29 mouse cellular contexts compared by ENCODE assay signal in genomic region chr2:164895885-164896284, GRCm38 (mm10). TPM values are rescaled to one million over a fixed set of nuclear protein-coding genes. Genes with fewer than 3 reads are reported as not detected.
A peak's percentile ranks its signal among the peaks of the same experiment; 100 is the strongest.
DNase-seq lines count a peak whose midpoint lies in the region; ATAC-seq and TF ChIP-seq lines count a peak whose summit lies in the region.
"Had no signal": no experiment of that assay in that cellular context is flagged by ENCODE, and none has a peak within 500 bp of the region (broad histone marks: within the 10 kb centered on the region; RNA-seq: fewer than 3 reads in every experiment).

No protein-coding gene starts in this region.

- no peaks in the 10 kb centered on the region for H3K27me3 ChIP-seq in kidney, embryonic 14.5 days (ENCODE audit: control insufficient read depth, insufficient read depth, low read length)
- H3K27me3 ChIP-seq in midbrain, embryonic 11.5 days (ENCODE audit: control insufficient read depth, insufficient read depth, low read length) = no peaks in the 10 kb centered on the region
- H3K27me3 ChIP-seq in midbrain, postnatal 0 days (ENCODE audit: insufficient read depth, low read length) = no peaks in the 10 kb centered on the region
- H3K27me3 ChIP-seq: CH12.LX; embryonic facial prominence, embryonic 12.5 days; embryonic facial prominence, embryonic 15.5 days; forebrain, embryonic 15.5 days; heart, embryonic 13.5 days; Patski had no signal

- no peak for TF ChIP-seq CTCF in midbrain, postnatal 0 days (IDR thresholded peaks at IDR 0.05)

- H3K9ac ChIP-seq in kidney, embryonic 14.5 days (ENCODE audit: low read depth, low read length) = no peak overlapping the region
- H3K9ac ChIP-seq in midbrain, embryonic 11.5 days (ENCODE audit: low read length) = no peak overlapping the region
- no peak overlapping the region for H3K9ac ChIP-seq in midbrain, postnatal 0 days (replicated peaks; ENCODE audit: low read length, poor library complexity, severe bottlenecking)
- H3K9ac ChIP-seq: embryonic facial prominence, embryonic 12.5 days; embryonic facial prominence, embryonic 15.5 days; forebrain, embryonic 15.5 days; heart, embryonic 13.5 days; hindbrain, embryonic 14.5 days had no signal

- ATAC-seq in kidney, embryonic 14.5 days (ENCODE audit: low FRiP score, low TSS enrichment) = no peak
- no peak for ATAC-seq in midbrain, embryonic 11.5 days (ENCODE audit: low FRiP score)
- no peak for ATAC-seq in midbrain, postnatal 0 days (ENCODE audit: low FRiP score)
- ATAC-seq: forebrain, embryonic 15.5 days; hindbrain, postnatal 0 days; inflammation-experienced regulatory T-cells, adult 6 months; Patski had no signal

- no peak overlapping the region for H3K4me2 ChIP-seq in kidney, embryonic 14.5 days (replicated peaks; ENCODE audit: low read depth, low read length)
- no peak overlapping the region for H3K4me2 ChIP-seq in midbrain, embryonic 11.5 days
- H3K4me2 ChIP-seq in midbrain, postnatal 0 days (ENCODE audit: low read depth, low read length, poor library complexity, severe bottlenecking) = no peak overlapping the region
- H3K4me2 ChIP-seq: embryonic facial prominence, embryonic 12.5 days; embryonic facial prominence, embryonic 15.5 days; forebrain, embryonic 15.5 days; heart, embryonic 13.5 days; hindbrain, embryonic 14.5 days had no signal

- 95% methylated on average over 6 of the region's 6 CpGs for WGBS in kidney, embryonic 14.5 days
- WGBS in midbrain, embryonic 11.5 days = 95% methylated on average over 6 of the region's 6 CpGs
- WGBS in midbrain, postnatal 0 days = 95% methylated on average over 6 of the region's 6 CpGs

- peak; percentile 67 to 75 for DNase-seq in cerebellum, postnatal 10 days
- DNase-seq in cerebellum, adult 8-10 months = no peak
- peak; percentile 1 for DNase-seq in kidney, adult 11 months
- peak; percentile 65 for DNase-seq in midbrain, embryonic 11.5 days (ENCODE audit: low spot score, missing footprints)
- no peak for DNase-seq in midbrain, postnatal 0 days (ENCODE audit: low spot score)
- no peak for DNase-seq in left cerebral cortex, postnatal 25 days (ENCODE audit: low spot score in 2 of 2)
- DNase-seq: adrenal gland, postnatal 10 days; adrenal gland, postnatal 36 days; B cell, adult 2 months; cerebellum, adult 18-20 months; gastrocnemius, postnatal 10 days; gastrocnemius, postnatal 36 days; heart, adult 2 months; heart, postnatal 14 days; heart, postnatal 4 days had no signal

- no peaks in the 10 kb centered on the region for H3K4me1 ChIP-seq in kidney, embryonic 14.5 days (ENCODE audit: control insufficient read depth, insufficient read depth, low read length)
- no peaks in the 10 kb centered on the region for H3K4me1 ChIP-seq in midbrain, embryonic 11.5 days (ENCODE audit: control insufficient read depth, insufficient read depth, low read length)
- H3K4me1 ChIP-seq in midbrain, postnatal 0 days (ENCODE audit: insufficient read depth, low read length) = no peaks in the 10 kb centered on the region
- H3K4me1 ChIP-seq: embryonic facial prominence, embryonic 12.5 days; embryonic facial prominence, embryonic 15.5 days; forebrain, embryonic 15.5 days; heart, embryonic 10.5 days; heart, embryonic 13.5 days had no signal

- intact Hi-C loops in left cerebral cortex, postnatal 25 days (cut with DNase I) = no loop called here

- peaks cover 99% of the 10 kb centered on the region for H3K36me3 ChIP-seq in kidney, embryonic 14.5 days (ENCODE audit: control insufficient read depth, insufficient read depth, low read length)
- peaks cover 54% of the 10 kb centered on the region for H3K36me3 ChIP-seq in midbrain, embryonic 11.5 days (ENCODE audit: control insufficient read depth, insufficient read depth, low read length)
- H3K36me3 ChIP-seq in midbrain, postnatal 0 days (ENCODE audit: insufficient read depth, low read length) = peaks cover 95% of the 10 kb centered on the region

- H3K27ac ChIP-seq in kidney, embryonic 14.5 days (ENCODE audit: low read depth, low read length) = no peak overlapping the region
- H3K27ac ChIP-seq in midbrain, embryonic 11.5 days (ENCODE audit: low read depth, low read length) = no peak overlapping the region
- no peak overlapping the region for H3K27ac ChIP-seq in midbrain, postnatal 0 days (ENCODE audit: low read depth, low read length)
- H3K27ac ChIP-seq: embryonic facial prominence, embryonic 12.5 days; embryonic facial prominence, embryonic 15.5 days; forebrain, embryonic 15.5 days; heart, adult 2 months; heart, embryonic 10.5 days; heart, embryonic 13.5 days; hindbrain, embryonic 14.5 days; hindbrain, postnatal 0 days had no signal

- H3K4me3 ChIP-seq in kidney, embryonic 14.5 days (ENCODE audit: low read length) = no peak overlapping the region
- no peak overlapping the region for H3K4me3 ChIP-seq in midbrain, embryonic 11.5 days (ENCODE audit: low read depth, low read length)
- no peak overlapping the region for H3K4me3 ChIP-seq in midbrain, postnatal 0 days (ENCODE audit: low read depth, low read length)
- H3K4me3 ChIP-seq: embryonic facial prominence, embryonic 12.5 days; embryonic facial prominence, embryonic 15.5 days; forebrain, embryonic 15.5 days; heart, adult 2 months; heart, embryonic 10.5 days; heart, embryonic 13.5 days had no signal

- no peaks in the 10 kb centered on the region for H3K9me3 ChIP-seq in kidney, embryonic 14.5 days (ENCODE audit: control insufficient read depth, low read length)
- H3K9me3 ChIP-seq in midbrain, embryonic 11.5 days (ENCODE audit: control insufficient read depth, low read length) = no peaks in the 10 kb centered on the region
- no peaks in the 10 kb centered on the region for H3K9me3 ChIP-seq in midbrain, postnatal 0 days (ENCODE audit: low read length)
- H3K9me3 ChIP-seq: embryonic facial prominence, embryonic 12.5 days; embryonic facial prominence, embryonic 15.5 days; forebrain, embryonic 15.5 days; G1E; heart, embryonic 10.5 days; heart, embryonic 13.5 days had no signal

RNA-seq across cellular contexts. Expression of gene Zfp335, which starts 15.7 kb away (rescaled TPM):
- 10.7 and 13.8 TPM in 2 replicates for polyA plus RNA-seq in kidney, embryonic 14.5 days (2014; fragmentation: Nextera tagmentation; extraction: Ambion mirVana)
- 8.2 and 8.8 TPM in 2 replicates for polyA plus RNA-seq in midbrain, embryonic 11.5 days (2014; fragmentation: Nextera tagmentation; extraction: Ambion mirVana)
- total RNA-seq in midbrain, postnatal 0 days (2014; rRNA removed) = 28.9 and 29.0 TPM in 2 replicates
- 11.1 and 11.4 TPM in 2 replicates for polyA plus RNA-seq in midbrain, postnatal 0 days (2015; fragmentation: Nextera tagmentation; extraction: Ambion mirVana)
- total RNA-seq in left cerebral cortex, postnatal 25 days (2021) = 10 to 100 TPM; 24.3 TPM

RNA-seq across cellular contexts. Expression of gene Pcif1, which starts 16.8 kb away (rescaled TPM):
- 68.9 and 72.9 TPM in 2 replicates for polyA plus RNA-seq in kidney, embryonic 14.5 days (2014; fragmentation: Nextera tagmentation; extraction: Ambion mirVana)
- polyA plus RNA-seq in midbrain, embryonic 11.5 days (2014; fragmentation: Nextera tagmentation; extraction: Ambion mirVana) = 62.0 and 65.7 TPM in 2 replicates
- 77.2 and 90.1 TPM in 2 replicates for total RNA-seq in midbrain, postnatal 0 days (2014; rRNA removed)
- polyA plus RNA-seq in midbrain, postnatal 0 days (2015; fragmentation: Nextera tagmentation; extraction: Ambion mirVana) = 88.9 and 94.6 TPM in 2 replicates
- 10 to 100 TPM; 36.8 to 39.8 TPM for total RNA-seq in left cerebral cortex, postnatal 25 days (2021)

RNA-seq across cellular contexts. Expression of gene Pltp, which starts 38.4 kb away (rescaled TPM):
- 25.7 and 34.6 TPM in 2 replicates for polyA plus RNA-seq in kidney, embryonic 14.5 days (2014; fragmentation: Nextera tagmentation; extraction: Ambion mirVana)
- polyA plus RNA-seq in midbrain, embryonic 11.5 days (2014; fragmentation: Nextera tagmentation; extraction: Ambion mirVana) = 91.8 and 97.3 TPM in 2 replicates
- total RNA-seq in midbrain, postnatal 0 days (2014; rRNA removed) = 55.5 and 59.8 TPM in 2 replicates
- 85.5 and 87.7 TPM in 2 replicates for polyA plus RNA-seq in midbrain, postnatal 0 days (2015; fragmentation: Nextera tagmentation; extraction: Ambion mirVana)
- total RNA-seq in left cerebral cortex, postnatal 25 days (2021) = 10 to 100 TPM; 77.5 to 82.0 TPM
- total RNA-seq: common myeloid progenitor, adult 5-6 weeks; G1E; granulocyte monocyte progenitor cell, adult 5-6 weeks had no signal
- polyA plus RNA-seq: G1E had no signal

RNA-seq across cellular contexts. Expression of gene Mmp9, which starts 44.7 kb away (rescaled TPM):
- 0.76 and 1.4 TPM in 2 replicates for polyA plus RNA-seq in kidney, embryonic 14.5 days (2014; fragmentation: Nextera tagmentation; extraction: Ambion mirVana)
- 1.9 and 2.0 TPM in 2 replicates for polyA plus RNA-seq in midbrain, embryonic 11.5 days (2014; fragmentation: Nextera tagmentation; extraction: Ambion mirVana)
- 7.5 and 13.4 TPM in 2 replicates for total RNA-seq in midbrain, postnatal 0 days (2014; rRNA removed)
- 7.1 and 8.2 TPM in 2 replicates for polyA plus RNA-seq in midbrain, postnatal 0 days (2015; fragmentation: Nextera tagmentation; extraction: Ambion mirVana)
- 1 to 10 TPM; 1.9 to 2.0 TPM for total RNA-seq in left cerebral cortex, postnatal 25 days (2021)
- total RNA-seq: CH12.LX had no signal

Comparison
In these comparisons a context has a peak if more than half of its experiments do, and no peak if none do; other contexts are left out.
1. DNase-seq: peak in cerebellum, postnatal 10 days (2 of 2), kidney, adult 11 months (single experiment) and midbrain, embryonic 11.5 days (single experiment); none in cerebellum, adult 8-10 months (single experiment), midbrain, postnatal 0 days (single experiment) and left cerebral cortex, postnatal 25 days (0 of 2).